Mouse (Mus musculus): ENCODE data around the gene Mllt6. TPM values are rescaled to one million over a fixed set of nuclear protein-coding genes. Genes with fewer than 3 reads are reported as not detected.
"Not testable (repeated sequence)": the region's sequence is repeated elsewhere in the genome, so short reads cannot be mapped to it uniquely, and the experiment has no call there.

Mllt6 gene
- polyA plus RNA-seq, 1 experiment: 15.5 TPM

GRCm38 (mm10) chr11:97703039-97703826 is 40.0 kb downstream of the Mllt6 start, which contains the start of gene Psmb3:
Gene Psmb3 (plus strand): TSS chr11:97703399.
- Histone ChIP-seq H3K79me2 (ENCODE audit: control insufficient read depth, insufficient read depth) (peaks cover 35% of the 10 kb centered on the region), H3K4me3 (peak within 1 kb of the TSS; percentile 85), H3K36me3 (ENCODE audit: control insufficient read depth, insufficient read depth) (no peaks in the 10 kb centered on the region), H3K27me3 (ENCODE audit: control insufficient read depth, insufficient read depth, insufficient read length) (no peaks in the 10 kb centered on the region), H3ac (ENCODE audit: control insufficient read depth, insufficient read length) (peak within 1 kb of the TSS; percentile 36), H3K4me2 (ENCODE audit: low read depth) (peak within 1 kb of the TSS; percentile 93)
- peak; percentile 81 for TF ChIP-seq MAX (IDR thresholded peaks at IDR 0.05; ENCODE audit: low read depth)
- no peak for TF ChIP-seq TCF3 (IDR thresholded peaks at IDR 0.05; ENCODE audit: insufficient read length, low read depth)
- TF ChIP-seq POLR2AphosphoS2 (IDR thresholded peaks at IDR 0.05; ENCODE audit: insufficient read length, low read depth): peak; percentile 72
- peak; percentile 96 for TF ChIP-seq USF1 (IDR thresholded peaks at IDR 0.05; ENCODE audit: low read depth)
- TF ChIP-seq SRF (IDR thresholded peaks at IDR 0.05; ENCODE audit: control insufficient read depth, insufficient read length, low read depth): peak; percentile 64
- peak; percentile 61 for TF ChIP-seq POLR2A (IDR thresholded peaks at IDR 0.05; ENCODE audit: insufficient read length, low read depth)

GRCm38 (mm10) chr11:97710067-97710466 is 46.9 kb downstream of the Mllt6 start:
- not testable (repeated sequence) for H3K79me2 ChIP-seq (ENCODE audit: control insufficient read depth, insufficient read depth); H3K4me2 ChIP-seq (ENCODE audit: low read depth); H3K4me3 ChIP-seq; H3K27me3 ChIP-seq (ENCODE audit: control insufficient read depth, insufficient read depth, insufficient read length); H3ac ChIP-seq (ENCODE audit: control insufficient read depth, insufficient read length)
- peaks cover 19% of the 10 kb centered on the region for H3K36me3 ChIP-seq (ENCODE audit: control insufficient read depth, insufficient read depth)

GRCm38 (mm10) chr11:97711200-97711900 is 48.1 kb downstream of the Mllt6 start:
- TF ChIP-seq TCF3 (IDR thresholded peaks at IDR 0.05; ENCODE audit: insufficient read length, low read depth) (no peak), POLR2AphosphoS2 (IDR thresholded peaks at IDR 0.05; ENCODE audit: insufficient read length, low read depth) (peak; percentile 9), POLR2A (IDR thresholded peaks at IDR 0.05; ENCODE audit: insufficient read length, low read depth) (no peak), MYOG (IDR thresholded peaks at IDR 0.05; ENCODE audit: control insufficient read depth in 1 of 3, insufficient read depth in 1 of 3, insufficient read length in 2 of 3, low read depth in 2 of 3) (no peak), E2F4 (IDR thresholded peaks at IDR 0.05; ENCODE audit: insufficient read depth) (no peak), MYOD1 (IDR thresholded peaks at IDR 0.05; ENCODE audit: control insufficient read depth in 1 of 3, insufficient read length in 2 of 3, low read depth in 2 of 3) (no peak)
- Histone ChIP-seq H3ac (ENCODE audit: control insufficient read depth, insufficient read length) (no peak overlapping the region), H3K4me2 (ENCODE audit: low read depth) (no peak overlapping the region), H3K79me2 (ENCODE audit: control insufficient read depth, insufficient read depth) (no peaks in the 10 kb centered on the region), H3K27me3 (ENCODE audit: control insufficient read depth, insufficient read depth, insufficient read length) (no peaks in the 10 kb centered on the region), H3K4me3 (no peak overlapping the region), H3K36me3 (ENCODE audit: control insufficient read depth, insufficient read depth) (peaks cover 19% of the 10 kb centered on the region)

GRCm38 (mm10) chr11:97712286-97712685 is 49.1 kb downstream of the Mllt6 start:
- Histone ChIP-seq H3K4me2 (ENCODE audit: low read depth) (no peak overlapping the region), H3K79me2 (ENCODE audit: control insufficient read depth, insufficient read depth) (no peaks in the 10 kb centered on the region), H3ac (ENCODE audit: control insufficient read depth, insufficient read length) (no peak overlapping the region), H3K27me3 (ENCODE audit: control insufficient read depth, insufficient read depth, insufficient read length) (no peaks in the 10 kb centered on the region), H3K36me3 (ENCODE audit: control insufficient read depth, insufficient read depth) (peaks cover 20% of the 10 kb centered on the region), H3K4me3 (no peak overlapping the region)
- TF ChIP-seq MAX (IDR thresholded peaks at IDR 0.05; ENCODE audit: low read depth) (no peak), TCF3 (IDR thresholded peaks at IDR 0.05; ENCODE audit: insufficient read length, low read depth) (no peak), CEBPB (IDR thresholded peaks at IDR 0.05; ENCODE audit: insufficient read depth, poor library complexity, severe bottlenecking) (no peak), REST (IDR thresholded peaks at IDR 0.05; ENCODE audit: insufficient read depth, insufficient read length) (no peak), USF1 (IDR thresholded peaks at IDR 0.05; ENCODE audit: low read depth) (no peak), POLR2AphosphoS2 (IDR thresholded peaks at IDR 0.05; ENCODE audit: insufficient read length, low read depth) (no peak), MYOD1 (IDR thresholded peaks at IDR 0.05; ENCODE audit: control insufficient read depth in 1 of 3, insufficient read length in 2 of 3, low read depth in 2 of 3) (no peak), POLR2A (IDR thresholded peaks at IDR 0.05; ENCODE audit: insufficient read length, low read depth) (no peak)

- Histone ChIP-seq H3K4me3 (no peak overlapping the region), H3K36me3 (ENCODE audit: control insufficient read depth, insufficient read depth) (peaks cover 28% of the 10 kb centered on the region), H3K4me2 (ENCODE audit: low read depth) (no peak overlapping the region), H3K27me3 (ENCODE audit: control insufficient read depth, insufficient read depth, insufficient read length) (no peaks in the 10 kb centered on the region), H3K79me2 (ENCODE audit: control insufficient read depth, insufficient read depth) (no peaks in the 10 kb centered on the region), H3ac (ENCODE audit: control insufficient read depth, insufficient read length) (no peak overlapping the region)
- TF ChIP-seq REST (IDR thresholded peaks at IDR 0.05; ENCODE audit: insufficient read depth, insufficient read length): no peak
- no peak for TF ChIP-seq SRF (IDR thresholded peaks at IDR 0.05; ENCODE audit: control insufficient read depth, insufficient read length, low read depth)
- no peak for TF ChIP-seq USF1 (IDR thresholded peaks at IDR 0.05; ENCODE audit: low read depth)
- no peak for TF ChIP-seq MYOD1 (IDR thresholded peaks at IDR 0.05; ENCODE audit: control insufficient read depth in 1 of 3, insufficient read length in 2 of 3, low read depth in 2 of 3)
- no peak for TF ChIP-seq TCF12 (IDR thresholded peaks at IDR 0.05; ENCODE audit: insufficient read depth, poor library complexity, severe bottlenecking)
- TF ChIP-seq TCF3 (IDR thresholded peaks at IDR 0.05; ENCODE audit: insufficient read length, low read depth): no peak
- TF ChIP-seq POLR2AphosphoS2 (IDR thresholded peaks at IDR 0.05; ENCODE audit: insufficient read length, low read depth): peak; percentile 35
- no peak for TF ChIP-seq MYOG (IDR thresholded peaks at IDR 0.05; ENCODE audit: control insufficient read depth in 1 of 3, insufficient read depth in 1 of 3, insufficient read length in 2 of 3, low read depth in 2 of 3)
Measured at GRCm38 (mm10) chr11:97713896-97714295, 50.7 kb downstream of the Mllt6 start.
